Mouse (Mus musculus): ENCODE data around the gene Ube2s.

DNA sequence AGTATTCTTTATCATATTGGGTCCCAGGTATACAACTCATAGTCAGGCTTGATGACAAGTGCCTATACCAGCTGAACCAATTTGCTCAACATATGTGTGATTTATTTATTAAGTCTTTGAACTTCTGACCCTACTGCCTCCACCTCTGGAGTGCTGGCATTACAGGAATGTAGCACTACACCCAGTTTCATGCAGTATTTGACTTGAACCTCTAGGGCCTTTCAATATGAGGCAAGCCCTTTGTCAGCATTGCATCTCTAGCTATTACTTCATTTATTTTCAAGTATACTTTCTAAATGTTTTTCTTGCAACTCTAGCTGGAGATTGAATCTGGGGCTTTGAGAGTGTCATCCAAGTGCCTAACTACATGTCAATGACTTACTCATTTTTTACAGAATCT lies 10.1 kb downstream of the Ube2s start:
- no peak for TF ChIP-seq CTCF (IDR thresholded peaks at IDR 0.05; ENCODE audit: insufficient read depth, low read length)
- no peak for TF ChIP-seq POLR2A (IDR thresholded peaks at IDR 0.05; ENCODE audit: borderline replicate concordance, extremely low read depth, low read depth, low read length)
